In the genomic region with DNA sequence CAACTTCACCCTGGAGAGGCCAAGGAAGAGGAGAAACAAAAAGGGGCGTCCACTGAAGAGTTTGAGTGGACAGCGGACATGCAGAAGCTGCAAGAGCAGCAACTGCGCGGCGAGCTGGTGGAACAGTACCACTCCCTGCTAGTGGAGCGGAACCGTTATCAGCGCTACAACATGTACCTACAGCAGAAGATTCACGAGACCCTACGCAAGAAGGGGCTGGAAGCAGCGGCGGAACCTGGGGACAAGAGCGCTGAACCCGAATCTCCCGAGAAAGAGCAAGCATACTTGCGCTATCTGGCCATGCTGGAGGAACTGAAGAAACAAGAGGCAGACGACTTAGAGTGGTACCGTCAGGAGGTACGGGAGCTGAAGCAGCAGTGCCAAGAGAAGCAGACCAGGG, we compare ENCODE assay signal across 8 mouse cellular contexts. TPM values are rescaled to one million over a fixed set of nuclear protein-coding genes. Genes with fewer than 3 reads are reported as not detected.
A peak's percentile ranks its signal among the peaks of the same experiment; 100 is the strongest.
DNase-seq lines count a peak whose midpoint lies in the region; ATAC-seq and TF ChIP-seq lines count a peak whose summit lies in the region.

No protein-coding gene starts in this region.

- no peak for TF ChIP-seq CTCF in lung, embryonic 14.5 days (IDR thresholded peaks at IDR 0.05; ENCODE audit: low read depth)
- TF ChIP-seq CTCF in olfactory bulb, adult 2 months (IDR thresholded peaks at IDR 0.05; ENCODE audit: insufficient read depth, low read depth, low read length) = no peak

- peak overlapping the region; percentile 50 for H3K4me3 ChIP-seq in lung, embryonic 14.5 days (ENCODE audit: low read depth, low read length)
- H3K4me3 ChIP-seq in embryonic facial prominence, embryonic 13.5 days = peak overlapping the region; percentile 79; the same call in 1 of the 2 replicates
- peak overlapping the region; percentile 89 for H3K4me3 ChIP-seq in limb, embryonic 12.5 days (replicated peaks)
- peak overlapping the region; percentile 59; the same call in 1 of the 2 replicates for H3K4me3 ChIP-seq in olfactory bulb, adult 2 months (ENCODE audit: insufficient read depth, low read depth, low read length)

- ATAC-seq in lung, embryonic 14.5 days (ENCODE audit: insufficient read depth) = no peak
- ATAC-seq in embryonic facial prominence, embryonic 13.5 days (ENCODE audit: insufficient number of reproducible peaks, insufficient read depth, low FRiP score, low TSS enrichment, low read depth) = no peak
- no peak for ATAC-seq in limb, embryonic 12.5 days (ENCODE audit: insufficient number of reproducible peaks, insufficient read depth, low FRiP score, low TSS enrichment, low read depth)

- peak overlapping the region; percentile 93 for H3K4me2 ChIP-seq in lung, embryonic 14.5 days
- H3K4me2 ChIP-seq in embryonic facial prominence, embryonic 13.5 days = peak overlapping the region; percentile 88
- peak overlapping the region; percentile 89 for H3K4me2 ChIP-seq in limb, embryonic 12.5 days

- 29% methylated on average over 19 of the region's 19 CpGs for WGBS in lung, embryonic 14.5 days
- WGBS in embryonic facial prominence, embryonic 13.5 days = 44% methylated on average over 19 of the region's 19 CpGs
- WGBS in limb, embryonic 12.5 days = 31% methylated on average over 19 of the region's 19 CpGs
- 57% methylated on average over 19 of the region's 19 CpGs for WGBS in olfactory bulb, adult 2 months

- no peak for TF ChIP-seq POLR2A in olfactory bulb, adult 2 months (IDR thresholded peaks at IDR 0.05; ENCODE audit: insufficient read depth, low read depth, low read length)

- H3K27me3 ChIP-seq in lung, embryonic 14.5 days (ENCODE audit: insufficient read depth, low read length) = peaks cover 18% of the 10 kb centered on the region
- peaks cover 19% of the 10 kb centered on the region for H3K27me3 ChIP-seq in embryonic facial prominence, embryonic 13.5 days
- peaks cover 23% of the 10 kb centered on the region for H3K27me3 ChIP-seq in limb, embryonic 12.5 days

- H3K9ac ChIP-seq in lung, embryonic 14.5 days = 0 out of 2 replicates have a peak overlapping the region, but pooled peaks have one; percentile 6
- no peak overlapping the region for H3K9ac ChIP-seq in embryonic facial prominence, embryonic 13.5 days
- no peak overlapping the region; the same call in 1 of the 2 replicates for H3K9ac ChIP-seq in limb, embryonic 12.5 days (replicated peaks)

- H3K9me3 ChIP-seq in lung, embryonic 14.5 days (ENCODE audit: low read depth, low read length) = no peaks in the 10 kb centered on the region
- no peaks in the 10 kb centered on the region for H3K9me3 ChIP-seq in embryonic facial prominence, embryonic 13.5 days
- H3K9me3 ChIP-seq in limb, embryonic 12.5 days = no peaks in the 10 kb centered on the region

- H3K36me3 ChIP-seq in lung, embryonic 14.5 days (ENCODE audit: insufficient read depth) = no peaks in the 10 kb centered on the region
- H3K36me3 ChIP-seq in embryonic facial prominence, embryonic 13.5 days = no peaks in the 10 kb centered on the region
- peaks cover 2% of the 10 kb centered on the region; the same call in 1 of the 2 replicates for H3K36me3 ChIP-seq in limb, embryonic 12.5 days

- no peak overlapping the region for H3K27ac ChIP-seq in lung, embryonic 14.5 days (ENCODE audit: low read depth)
- H3K27ac ChIP-seq in embryonic facial prominence, embryonic 13.5 days = no peak overlapping the region
- H3K27ac ChIP-seq in limb, embryonic 12.5 days = no peak overlapping the region
- no peak overlapping the region for H3K27ac ChIP-seq in olfactory bulb, adult 2 months (ENCODE audit: insufficient read depth, low read depth, low read length)

- peaks cover 7% of the 10 kb centered on the region for H3K4me1 ChIP-seq in lung, embryonic 14.5 days (ENCODE audit: insufficient read depth)
- peaks cover 34% of the 10 kb centered on the region for H3K4me1 ChIP-seq in embryonic facial prominence, embryonic 13.5 days
- H3K4me1 ChIP-seq in limb, embryonic 12.5 days (replicated peaks) = peaks cover 31% of the 10 kb centered on the region
- H3K4me1 ChIP-seq in olfactory bulb, adult 2 months (ENCODE audit: control insufficient read depth, insufficient read depth, low read length) = peaks cover 24% of the 10 kb centered on the region

- peak; percentile 12 for DNase-seq in lung, embryonic 14.5 days
- DNase-seq in lung, postnatal 4 days = no peak
- no peak for DNase-seq in c-Kit-positive CD71-positive TER-119-positive erythroid progenitor cells, embryonic 14.5 days (ENCODE audit: low spot score)
- no peak for DNase-seq in thymus, postnatal 0 days (ENCODE audit: low spot score)
- DNase-seq in frontal cortex, adult 2 months (ENCODE audit: extremely low spot score in 1 of 2, low spot score in 1 of 2) = no peak

RNA-seq across cellular contexts. Expression of a gene that starts 0.9 kb away (rescaled TPM):
- polyA plus RNA-seq in lung, embryonic 14.5 days (2014; fragmentation: Nextera tagmentation; extraction: Ambion mirVana) = 0.28 and 0.54 TPM in 2 replicates
- polyA plus RNA-seq in embryonic facial prominence, embryonic 13.5 days (2015; fragmentation: Nextera tagmentation; extraction: Ambion mirVana) = 0.40 and 0.49 TPM in 2 replicates
- 0.41 TPM in 2 replicates for polyA plus RNA-seq in limb, embryonic 12.5 days (2016; fragmentation: Nextera tagmentation; extraction: Ambion mirVana)
- not detected in 2 replicates for polyA plus RNA-seq in olfactory bulb, adult 2 months (2012; ENCODE audit: insufficient read depth, insufficient read length, low replicate concordance, missing spikeins)
- 0.22 and 0.25 TPM in 2 replicates for polyA plus RNA-seq in thymus, postnatal 0 days (2015; fragmentation: Nextera tagmentation; extraction: Ambion mirVana)
- polyA plus RNA-seq in frontal cortex, adult 2 months (2012; rRNA removed) = 1.2 and 1.5 TPM in 2 replicates

RNA-seq across cellular contexts. Expression of a gene that starts 1.2 kb away (rescaled TPM):
- 2.7 and 3.5 TPM in 2 replicates for polyA plus RNA-seq in lung, embryonic 14.5 days (2014; fragmentation: Nextera tagmentation; extraction: Ambion mirVana)
- 2.1 TPM in 2 replicates for polyA plus RNA-seq in embryonic facial prominence, embryonic 13.5 days (2015; fragmentation: Nextera tagmentation; extraction: Ambion mirVana)
- 1.8 and 2.0 TPM in 2 replicates for polyA plus RNA-seq in limb, embryonic 12.5 days (2016; fragmentation: Nextera tagmentation; extraction: Ambion mirVana)
- polyA plus RNA-seq in olfactory bulb, adult 2 months (2012; ENCODE audit: insufficient read depth, insufficient read length, low replicate concordance, missing spikeins) = not detected in 2 replicates
- 1.7 and 1.9 TPM in 2 replicates for polyA plus RNA-seq in thymus, postnatal 0 days (2015; fragmentation: Nextera tagmentation; extraction: Ambion mirVana)
- polyA plus RNA-seq in frontal cortex, adult 2 months (2012; rRNA removed) = 17.4 and 18.1 TPM in 2 replicates

RNA-seq across cellular contexts. Expression of a gene that starts 20.5 kb away (rescaled TPM):
- 53.1 and 53.2 TPM in 2 replicates for polyA plus RNA-seq in lung, embryonic 14.5 days (2014; fragmentation: Nextera tagmentation; extraction: Ambion mirVana)
- 46.1 and 47.8 TPM in 2 replicates for polyA plus RNA-seq in embryonic facial prominence, embryonic 13.5 days (2015; fragmentation: Nextera tagmentation; extraction: Ambion mirVana)
- 48.0 and 48.8 TPM in 2 replicates for polyA plus RNA-seq in limb, embryonic 12.5 days (2016; fragmentation: Nextera tagmentation; extraction: Ambion mirVana)
- polyA plus RNA-seq in olfactory bulb, adult 2 months (2012; ENCODE audit: insufficient read depth, insufficient read length, low replicate concordance, missing spikeins) = 130 TPM in 1 of 2 replicates, not detected in the other
- polyA plus RNA-seq in thymus, postnatal 0 days (2015; fragmentation: Nextera tagmentation; extraction: Ambion mirVana) = 59.3 and 63.6 TPM in 2 replicates
- polyA plus RNA-seq in frontal cortex, adult 2 months (2012; rRNA removed) = 20.5 and 21.3 TPM in 2 replicates
